Mouse (Mus musculus) embryonic facial prominence, embryonic 13.5 days (tissue): ENCODE measurements at regions not wholly inside any gene's neighbourhood (a gene's known extent, or its start where the extent isn't known, plus 50 kb on each side); places are given as distances from the start of the nearest gene placed in this dataset.

ENCODE experiments used
- ATAC-seq: fragments of 200-750 bp; cut with Nextera tagmentation; 2 replicates; pipeline ENCODE4 v1.8.0; 2017; ENCODE audit warnings: low read depth; ENCODE audit not compliant: insufficient number of reproducible peaks, insufficient read depth, low FRiP score, low TSS enrichment
- H3K27ac ChIP-seq: fragments of 300-500 bp; sonication (generic); 2 replicates; pipeline ENCODE4 v1.5.1; 2015; ENCODE audit warnings: moderate library complexity, mild to moderate bottlenecking, inconsistent platforms
- H3K27me3 ChIP-seq: fragments of 300-500 bp; sonication (generic); 2 replicates; pipeline ENCODE4 v1.6.1; 2015; ENCODE audit warnings: mild to moderate bottlenecking, inconsistent platforms
- H3K36me3 ChIP-seq: fragments of 300-500 bp; sonication (generic); 2 replicates; pipeline ENCODE4 v1.6.1; 2015; ENCODE audit warnings: mild to moderate bottlenecking, inconsistent platforms
- H3K4me1 ChIP-seq: fragments of 300-500 bp; sonication (generic); 2 replicates; pipeline ENCODE4 v1.6.1; 2015; ENCODE audit warnings: inconsistent platforms
- H3K4me2 ChIP-seq: fragments of 300-500 bp; sonication (generic); 2 replicates; pipeline ENCODE4 v1.6.1; 2015; ENCODE audit warnings: moderate library complexity, mild to moderate bottlenecking, inconsistent platforms
- H3K4me3 ChIP-seq: fragments of 300-500 bp; sonication (generic); 2 replicates; pipeline ENCODE4 v1.5.1; 2015; ENCODE audit warnings: mild to moderate bottlenecking, inconsistent platforms
- H3K9ac ChIP-seq: fragments of 300-500 bp; sonication (generic); 2 replicates; pipeline ENCODE4 v1.6.1; 2015; ENCODE audit warnings: mild to moderate bottlenecking, inconsistent platforms
- H3K9me3 ChIP-seq: fragments of 300-500 bp; sonication (generic); 2 replicates; pipeline ENCODE4 v1.6.1; 2016; ENCODE audit warnings: inconsistent platforms
- WGBS: fragments of 180-500 bp; shearing (Covaris S2); methylation state at CpG from one replicate; pipeline ENCODE4 v1.1.7; 2015; ENCODE audit warnings: mixed read lengths; 5-methylcytosine and 5-hydroxymethylcytosine counted together

GRCm38 (mm10) chr14:29784506-29784905 lies 62.8 kb upstream of the Cacna2d3 start:
- Histone ChIP-seq H3K4me2 (no peak overlapping the region), H3K4me3 (no peak overlapping the region), H3K9ac (no peak overlapping the region), H3K36me3 (no peaks in the 10 kb centered on the region), H3K27ac (no peak overlapping the region), H3K27me3 (no peaks in the 10 kb centered on the region), H3K9me3 (no peaks in the 10 kb centered on the region), H3K4me1 (no peaks in the 10 kb centered on the region)
- WGBS = 69% methylated on average over 2 of the region's 2 CpGs
- no peak for ATAC-seq

- no peak overlapping the region for H3K9ac ChIP-seq
- H3K4me3 ChIP-seq = no peak overlapping the region
- no peaks in the 10 kb centered on the region for H3K36me3 ChIP-seq
- WGBS = 68% methylated on average over 3 of the region's 3 CpGs
- ATAC-seq = no peak
- no peak overlapping the region for H3K4me2 ChIP-seq
- H3K27ac ChIP-seq = no peak overlapping the region
- H3K27me3 ChIP-seq = no peaks in the 10 kb centered on the region
- H3K4me1 ChIP-seq = no peaks in the 10 kb centered on the region
- H3K9me3 ChIP-seq = no peaks in the 10 kb centered on the region
Measured at GRCm38 (mm10) chr14:29786431-29786830, 64.8 kb upstream of the Cacna2d3 start.

- Histone ChIP-seq H3K36me3 (no peaks in the 10 kb centered on the region), H3K27ac (no peak overlapping the region), H3K4me1 (no peaks in the 10 kb centered on the region), H3K4me3 (no peak overlapping the region), H3K9me3 (no peaks in the 10 kb centered on the region), H3K27me3 (no peaks in the 10 kb centered on the region), H3K4me2 (no peak overlapping the region), H3K9ac (no peak overlapping the region)
- no peak for ATAC-seq
- WGBS = 74% methylated on average over 7 of the region's 7 CpGs
Measured at GRCm38 (mm10) chr14:29787796-29788195, 66.1 kb upstream of the Cacna2d3 start.

- H3K36me3 ChIP-seq = no peaks in the 10 kb centered on the region
- H3K9me3 ChIP-seq = no peaks in the 10 kb centered on the region
- H3K27ac ChIP-seq = no peak overlapping the region
- no peaks in the 10 kb centered on the region for H3K27me3 ChIP-seq
- H3K4me2 ChIP-seq = no peak overlapping the region
- WGBS = 74% methylated on average over 7 of the region's 7 CpGs
- no peak overlapping the region for H3K9ac ChIP-seq
- H3K4me1 ChIP-seq = no peaks in the 10 kb centered on the region
- H3K4me3 ChIP-seq = no peak overlapping the region
- no peak for ATAC-seq
Measured at GRCm38 (mm10) chr14:29788351-29788750, 66.7 kb upstream of the Cacna2d3 start.

GRCm38 (mm10) chr14:29795325-29795724 lies 73.7 kb upstream of the Cacna2d3 start:
- Histone ChIP-seq H3K4me2 (no peak overlapping the region), H3K36me3 (no peaks in the 10 kb centered on the region), H3K27ac (no peak overlapping the region), H3K27me3 (no peaks in the 10 kb centered on the region), H3K9me3 (no peaks in the 10 kb centered on the region), H3K4me3 (no peak overlapping the region), H3K9ac (no peak overlapping the region), H3K4me1 (no peaks in the 10 kb centered on the region)
- 59% methylated on average over 2 of the region's 2 CpGs for WGBS
- no peak for ATAC-seq

- Histone ChIP-seq H3K4me3 (no peak overlapping the region), H3K4me1 (no peaks in the 10 kb centered on the region), H3K9me3 (no peaks in the 10 kb centered on the region), H3K27ac (no peak overlapping the region), H3K9ac (no peak overlapping the region), H3K27me3 (no peaks in the 10 kb centered on the region), H3K4me2 (no peak overlapping the region), H3K36me3 (no peaks in the 10 kb centered on the region)
- no peak for ATAC-seq
- WGBS = 72% methylated on average over 7 of the region's 7 CpGs
Measured at GRCm38 (mm10) chr14:29796396-29796795, 74.7 kb upstream of the Cacna2d3 start.

GRCm38 (mm10) chr14:29799852-29800251 lies 78.2 kb upstream of the Cacna2d3 start:
- Histone ChIP-seq H3K27ac (no peak overlapping the region), H3K9ac (no peak overlapping the region), H3K27me3 (no peaks in the 10 kb centered on the region), H3K4me1 (no peaks in the 10 kb centered on the region), H3K4me2 (no peak overlapping the region), H3K9me3 (no peaks in the 10 kb centered on the region), H3K4me3 (no peak overlapping the region), H3K36me3 (no peaks in the 10 kb centered on the region)
- no peak for ATAC-seq
- WGBS = 73% methylated on average over 13 of the region's 13 CpGs

GRCm38 (mm10) chr14:29805234-29805633 lies 83.6 kb upstream of the Cacna2d3 start:
- WGBS = 85% methylated on average over 6 of the region's 6 CpGs
- no peak overlapping the region for H3K27ac ChIP-seq
- H3K9ac ChIP-seq = no peak overlapping the region
- H3K27me3 ChIP-seq = no peaks in the 10 kb centered on the region
- ATAC-seq = no peak
- no peaks in the 10 kb centered on the region for H3K9me3 ChIP-seq
- no peak overlapping the region for H3K4me2 ChIP-seq
- no peaks in the 10 kb centered on the region for H3K36me3 ChIP-seq
- no peak overlapping the region for H3K4me3 ChIP-seq
- H3K4me1 ChIP-seq = no peaks in the 10 kb centered on the region

- Histone ChIP-seq H3K27me3 (no peaks in the 10 kb centered on the region), H3K27ac (no peak overlapping the region), H3K4me1 (no peaks in the 10 kb centered on the region), H3K36me3 (no peaks in the 10 kb centered on the region), H3K9ac (no peak overlapping the region), H3K9me3 (no peaks in the 10 kb centered on the region), H3K4me2 (no peak overlapping the region), H3K4me3 (no peak overlapping the region)
- 57% methylated on average over 9 of the region's 9 CpGs for WGBS
- no peak for ATAC-seq
Measured at GRCm38 (mm10) chr14:29807881-29808280, 86.2 kb upstream of the Cacna2d3 start.

GRCm38 (mm10) chr14:29814626-29815025 lies 93.0 kb upstream of the Cacna2d3 start:
- H3K4me3 ChIP-seq = no peak overlapping the region
- H3K4me2 ChIP-seq = no peak overlapping the region
- H3K9ac ChIP-seq = no peak overlapping the region
- no peaks in the 10 kb centered on the region for H3K9me3 ChIP-seq
- H3K27ac ChIP-seq = no peak overlapping the region
- no peaks in the 10 kb centered on the region for H3K36me3 ChIP-seq
- 66% methylated on average over 4 of the region's 4 CpGs for WGBS
- H3K27me3 ChIP-seq = no peaks in the 10 kb centered on the region
- no peaks in the 10 kb centered on the region; the same call in 1 of the 2 replicates for H3K4me1 ChIP-seq
- no peak for ATAC-seq

GRCm38 (mm10) chr14:29817548-29817947 lies 95.9 kb upstream of the Cacna2d3 start:
- H3K27me3 ChIP-seq = no peaks in the 10 kb centered on the region
- 74% methylated on average over 4 of the region's 4 CpGs for WGBS
- H3K9ac ChIP-seq = no peak overlapping the region
- H3K4me2 ChIP-seq = no peak overlapping the region
- no peaks in the 10 kb centered on the region for H3K36me3 ChIP-seq
- H3K4me3 ChIP-seq = no peak overlapping the region
- H3K27ac ChIP-seq = no peak overlapping the region
- ATAC-seq = no peak
- peaks cover 3% of the 10 kb centered on the region; the same call in 1 of the 2 replicates for H3K9me3 ChIP-seq
- no peaks in the 10 kb centered on the region; the same call in 1 of the 2 replicates for H3K4me1 ChIP-seq

GRCm38 (mm10) chr14:29818251-29818650 lies 96.6 kb upstream of the Cacna2d3 start:
- ATAC-seq = no peak
- Histone ChIP-seq H3K4me3 (no peak overlapping the region), H3K9ac (no peak overlapping the region), H3K9me3 (peaks cover 3% of the 10 kb centered on the region; the same call in 1 of the 2 replicates), H3K4me1 (no peaks in the 10 kb centered on the region; the same call in 1 of the 2 replicates), H3K4me2 (no peak overlapping the region), H3K36me3 (no peaks in the 10 kb centered on the region), H3K27ac (no peak overlapping the region), H3K27me3 (no peaks in the 10 kb centered on the region)
- 78% methylated on average over 7 of the region's 7 CpGs for WGBS

- no peak overlapping the region for H3K4me3 ChIP-seq
- no peak overlapping the region for H3K9ac ChIP-seq
- no peaks in the 10 kb centered on the region; the same call in 1 of the 2 replicates for H3K4me1 ChIP-seq
- H3K36me3 ChIP-seq = no peaks in the 10 kb centered on the region
- ATAC-seq = no peak
- WGBS = 91% methylated on average over 2 of the region's 2 CpGs
- no peaks in the 10 kb centered on the region for H3K27me3 ChIP-seq
- no peak overlapping the region for H3K4me2 ChIP-seq
- H3K27ac ChIP-seq = no peak overlapping the region
- H3K9me3 ChIP-seq = peaks cover 3% of the 10 kb centered on the region; the same call in 1 of the 2 replicates
Measured at GRCm38 (mm10) chr14:29818751-29819150, 97.1 kb upstream of the Cacna2d3 start.
